8 mouse cellular contexts compared by ENCODE assay signal in genomic region chr2:13407272-13407671, GRCm38 (mm10).
DNase-seq lines count a peak whose midpoint lies in the region; ATAC-seq and TF ChIP-seq lines count a peak whose summit lies in the region.

No protein-coding gene starts in this region.

- peaks cover 10% of the 10 kb centered on the region for H3K36me3 ChIP-seq in heart, adult 2 months (ENCODE audit: control insufficient read depth, insufficient read depth, low read length)
- H3K36me3 ChIP-seq in heart, embryonic 10.5 days: no peaks in the 10 kb centered on the region
- no peaks in the 10 kb centered on the region for H3K36me3 ChIP-seq in forebrain, embryonic 14.5 days (ENCODE audit: control insufficient read depth, insufficient read depth, low read length)
- no peaks in the 10 kb centered on the region for H3K36me3 ChIP-seq in macrophage (ENCODE audit: inconsistent target)

- DNase-seq in heart, adult 2 months: peak in 1 of 2 experiments; percentile 34
- DNase-seq in heart, embryonic 10.5 days (ENCODE audit: low spot score): no peak
- peak; percentile 92 for DNase-seq in NIH3T3 (ENCODE audit: low read depth)
- DNase-seq in forebrain, embryonic 14.5 days (ENCODE audit: low spot score): peak; percentile 59
- DNase-seq in urinary bladder, adult 18-20 months (ENCODE audit: low spot score in 2 of 2): no peak
- no peak for DNase-seq in thymus, adult 18-20 months
- DNase-seq in frontal cortex, postnatal 25 days (ENCODE audit: low spot score in 2 of 2): no peak

- no peaks in the 10 kb centered on the region for H3K27me3 ChIP-seq in heart, adult 2 months (ENCODE audit: control insufficient read depth, insufficient read depth, low read length)
- no peaks in the 10 kb centered on the region for H3K27me3 ChIP-seq in heart, embryonic 10.5 days (ENCODE audit: insufficient read depth, poor library complexity, severe bottlenecking)
- H3K27me3 ChIP-seq in forebrain, embryonic 14.5 days (replicated peaks; ENCODE audit: control insufficient read depth, insufficient read depth, low read length): no peaks in the 10 kb centered on the region

- no peaks in the 10 kb centered on the region for H3K79me2 ChIP-seq in heart, adult 2 months (replicated peaks; ENCODE audit: control insufficient read depth, insufficient read depth, low read length)
- no peaks in the 10 kb centered on the region for H3K79me2 ChIP-seq in macrophage (ENCODE audit: inconsistent target)

- intact Hi-C loops in heart, adult 2 months (cut with DNase I): no loop called here

- peak overlapping the region; percentile 70 for H3K27ac ChIP-seq in heart, adult 2 months
- H3K27ac ChIP-seq in heart, embryonic 10.5 days: no peak overlapping the region
- no peak overlapping the region for H3K27ac ChIP-seq in forebrain, embryonic 14.5 days (ENCODE audit: low read depth, low read length)
- peak overlapping the region; percentile 72 for H3K27ac ChIP-seq in macrophage

- H3K9ac ChIP-seq in heart, adult 2 months (ENCODE audit: low read depth, low read length): no peak overlapping the region
- H3K9ac ChIP-seq in forebrain, embryonic 14.5 days (ENCODE audit: low read length): no peak overlapping the region

- H3K9me3 ChIP-seq in heart, embryonic 10.5 days: no peaks in the 10 kb centered on the region
- H3K9me3 ChIP-seq in forebrain, embryonic 14.5 days (replicated peaks; ENCODE audit: control insufficient read depth, low read length): no peaks in the 10 kb centered on the region

- TF ChIP-seq EP300 in heart, adult 2 months (IDR thresholded peaks at IDR 0.05; ENCODE audit: insufficient read depth, low read depth, low read length): no peak

- no peak for TF ChIP-seq POLR2A in heart, adult 2 months (IDR thresholded peaks at IDR 0.05; ENCODE audit: insufficient read depth, low read depth, low read length)

- WGBS in heart, adult 2 months: 38% methylated on average over 5 of the region's 5 CpGs
- WGBS in heart, embryonic 10.5 days: 49% methylated on average over 5 of the region's 5 CpGs
- 36% methylated on average over 5 of the region's 5 CpGs for WGBS in forebrain, embryonic 14.5 days
- WGBS in macrophage (ENCODE audit: missing documents): 1% methylated on average over 5 of the region's 5 CpGs

- H3K4me3 ChIP-seq in heart, adult 2 months: no peak overlapping the region
- no peak overlapping the region for H3K4me3 ChIP-seq in heart, embryonic 10.5 days
- H3K4me3 ChIP-seq in forebrain, embryonic 14.5 days (ENCODE audit: low read depth, low read length): no peak overlapping the region
- H3K4me3 ChIP-seq in macrophage (ENCODE audit: inconsistent target): no peak overlapping the region

- peaks cover 10% of the 10 kb centered on the region for H3K4me1 ChIP-seq in heart, adult 2 months (ENCODE audit: control insufficient read depth, insufficient read depth, low read length)
- no peaks in the 10 kb centered on the region for H3K4me1 ChIP-seq in heart, embryonic 10.5 days
- H3K4me1 ChIP-seq in forebrain, embryonic 14.5 days (ENCODE audit: control insufficient read depth, insufficient read depth, low read length): peaks cover 5% of the 10 kb centered on the region; the same call in 1 of the 2 replicates

- no peak overlapping the region for H3K4me2 ChIP-seq in forebrain, embryonic 14.5 days (ENCODE audit: low read length)

- TF ChIP-seq CTCF in heart, adult 2 months (IDR thresholded peaks at IDR 0.05): no peak

- ATAC-seq in forebrain, embryonic 14.5 days: peak; percentile 55; the same call in 1 of the 2 replicates

Comparison
In these comparisons a context has a peak if more than half of its experiments do, and no peak if none do; other contexts are left out.
1. H3K27ac ChIP-seq: peak in heart, adult 2 months (single experiment) and macrophage (single experiment); none in heart, embryonic 10.5 days (single experiment) and forebrain, embryonic 14.5 days (single experiment).
2. DNase-seq: peak in NIH3T3 (single experiment) and forebrain, embryonic 14.5 days (single experiment); none in heart, embryonic 10.5 days (single experiment), urinary bladder, adult 18-20 months (0 of 2), thymus, adult 18-20 months (0 of 2) and frontal cortex, postnatal 25 days (0 of 2).